Mouse (Mus musculus) midbrain, postnatal 0 days (tissue): ENCODE measurements around the gene Atf5. TPM values are rescaled to one million over a fixed set of nuclear protein-coding genes. Genes with fewer than 3 reads are reported as not detected.

Experiments
- ATAC-seq: fragments of 200-750 bp; cut with Nextera tagmentation; 2 replicates; pipeline ENCODE4 v1.8.0; 2017; ENCODE audit warnings: moderate number of reproducible peaks, mild to moderate bottlenecking, moderate TSS enrichment, moderate library complexity; ENCODE audit not compliant: low FRiP score
- DNase-seq: peaks from one replicate; pipeline ENCODE4 v3.0.0-alpha.2; 2015; ENCODE audit warnings: low spot score
- H3K27ac ChIP-seq: fragments of 300-500 bp; sonication (generic); 2 replicates; pipeline ENCODE4 v1.5.1; 2014; ENCODE audit warnings: low read depth, mild to moderate bottlenecking, low read length, mixed read lengths
- H3K27me3 ChIP-seq: fragments of 300-500 bp; sonication (generic); 2 replicates; pipeline ENCODE4 v1.6.1; 2014; ENCODE audit warnings: low read length, control low read depth, mixed read lengths; ENCODE audit not compliant: insufficient read depth
- H3K36me3 ChIP-seq: fragments of 300-500 bp; sonication (generic); 2 replicates; pipeline ENCODE4 v1.6.1; 2014; ENCODE audit warnings: low read length, control low read depth, mixed read lengths; ENCODE audit not compliant: insufficient read depth
- H3K4me1 ChIP-seq: fragments of 300-500 bp; sonication (generic); 2 replicates; pipeline ENCODE4 v1.6.1; 2014; ENCODE audit warnings: mild to moderate bottlenecking, control low read depth, antibody characterized with exemption, low read length, mixed read lengths; ENCODE audit not compliant: insufficient read depth
- H3K4me2 ChIP-seq: fragments of 300-500 bp; sonication (generic); 2 replicates; pipeline ENCODE4 v1.6.1; 2014; ENCODE audit warnings: low read depth, mild to moderate bottlenecking, low read length, mixed read lengths; ENCODE audit not compliant: poor library complexity, severe bottlenecking
- H3K4me3 ChIP-seq: fragments of 300-500 bp; sonication (generic); 2 replicates; pipeline ENCODE4 v1.5.1; 2014; ENCODE audit warnings: low read depth, mild to moderate bottlenecking, low read length, moderate library complexity
- H3K9ac ChIP-seq: fragments of 300-500 bp; sonication (generic); replicated peaks from 2 replicates; pipeline ENCODE4 v1.6.1; 2014; ENCODE audit warnings: mild to moderate bottlenecking, low read length, moderate library complexity, mixed read lengths; ENCODE audit not compliant: poor library complexity, severe bottlenecking
- H3K9me3 ChIP-seq: fragments of 300-500 bp; sonication (generic); 2 replicates; pipeline ENCODE4 v1.6.1; 2016; ENCODE audit warnings: low read length, control low read depth
- CTCF ChIP-seq: IDR thresholded peaks from 2 replicates; pipeline ENCODE4 v1.5.1; 2016; ENCODE audit warnings: antibody characterized with exemption, mild to moderate bottlenecking
- WGBS: fragments of 180-500 bp; shearing (Covaris S2); extraction: QIAGEN DNeasy Blood & Tissue Kit; methylation state at CpG from one replicate; pipeline ENCODE4 v1.1.7; 2014; 5-methylcytosine and 5-hydroxymethylcytosine counted together
- microRNA counts: library from miRNA; unstranded; fragments of <30 nt; microRNA quantifications from one replicate; lab custom pipeline; 2015
- microRNA-seq: library from miRNA; unstranded; fragments of <30 nt; microRNA quantifications from one replicate; pipeline ENCODE4, GENCODE M21; 2016; ENCODE audit warnings: borderline number of aligned reads
- polyA plus RNA-seq: library from polyadenylated mRNA; unstranded; fragments of >200 nt; fragmentation: Nextera tagmentation; extraction: Ambion mirVana; gene quantifications from 2 replicates; pipeline ENCODE4 v1.2.1, GENCODE M21; 2015
- total RNA-seq: library from RNA; depleted of rRNA; stranded (reverse); fragments of >200 nt; gene quantifications from 2 replicates; pipeline ENCODE4 v1.2.3, GENCODE M21; 2014; rRNA removed

Gene Atf5
- total and polyA plus RNA-seq, 2 experiments from 2014 or later: 3.7 to 4.8 TPM

GRCm38 (mm10) chr7:44776849-44777498, 39.5 kb downstream of the Atf5 start:
- Histone ChIP-seq H3K4me2 (no peak overlapping the region), H3K4me1 (no peaks in the 10 kb centered on the region), H3K9me3 (no peaks in the 10 kb centered on the region), H3K9ac (no peak overlapping the region), H3K27me3 (no peaks in the 10 kb centered on the region), H3K27ac (no peak overlapping the region), H3K36me3 (peaks cover 24% of the 10 kb centered on the region), H3K4me3 (no peak overlapping the region)
- whole genome bisulfite sequencing: 93% methylated on average over 9 of the region's 9 CpGs
- no peak for DNase-seq
- no peak for ATAC-seq
- TF ChIP-seq CTCF: no peak

- ATAC-seq (no peak), DNase-seq (no peak)
- Histone ChIP-seq H3K36me3 (peaks cover 45% of the 10 kb centered on the region), H3K9me3 (no peaks in the 10 kb centered on the region), H3K27me3 (no peaks in the 10 kb centered on the region), H3K27ac (no peak overlapping the region), H3K4me2 (no peak overlapping the region), H3K4me1 (no peaks in the 10 kb centered on the region), H3K4me3 (no peak overlapping the region), H3K9ac (no peak overlapping the region)
- 91% methylated on average over 8 of the region's 8 CpGs for WGBS
- TF ChIP-seq CTCF: no peak
These were observed 43.8 kb downstream of the Atf5 start for GRCm38 (mm10) chr7:44772591-44773204.

GRCm38 (mm10) chr7:44770046-44770578, 46.3 kb downstream of the Atf5 start:
- no peak for ATAC-seq
- Histone ChIP-seq H3K4me2 (no peak overlapping the region), H3K36me3 (peaks cover 41% of the 10 kb centered on the region), H3K4me3 (no peak overlapping the region), H3K27ac (no peak overlapping the region), H3K27me3 (no peaks in the 10 kb centered on the region), H3K9me3 (no peaks in the 10 kb centered on the region), H3K4me1 (no peaks in the 10 kb centered on the region), H3K9ac (no peak overlapping the region)
- 19% methylated on average over 6 of the region's 6 CpGs for WGBS
- TF ChIP-seq CTCF: peak; percentile 27; the same call in 1 of the 2 replicates
- peak; percentile 70 for DNase-seq

- Histone ChIP-seq H3K9me3 (no peaks in the 10 kb centered on the region), H3K27ac (no peak overlapping the region), H3K4me1 (no peaks in the 10 kb centered on the region), H3K4me3 (no peak overlapping the region), H3K9ac (no peak overlapping the region), H3K4me2 (no peak overlapping the region), H3K36me3 (peaks cover 49% of the 10 kb centered on the region), H3K27me3 (no peaks in the 10 kb centered on the region)
- WGBS: 91% methylated on average over 5 of the region's 5 CpGs
- no peak for TF ChIP-seq CTCF
- DNase-seq (no peak), ATAC-seq (no peak)
These were observed 48.3 kb downstream of the Atf5 start for GRCm38 (mm10) chr7:44768129-44768528.

MicroRNA genes within 50 kb of the gene (microRNA counts, 519-probe panel; counts per million panel counts)
- microRNA mmu-miR-707 (lab: Ali Mortazavi, UCI): 528 counts per million, percentile 58 among the panel's probes with 10 or more counts

Small RNAs within 50 kb of the gene (microRNA-seq; reads per million reads assigned to microRNA genes)
- gene Mir707: not detected

Other genes with a start within 250 kb of the Atf5 start
- not detected in 2 replicates for gene Napsa, start 244.3 kb downstream of the Atf5 start, total RNA-seq
- 0.79 and 0.82 TPM in 2 replicates for gene Napsa, start 244.3 kb downstream of the Atf5 start, polyA plus RNA-seq
- gene Kcnc3, start 226.0 kb downstream of the Atf5 start, total RNA-seq: 17.2 and 25.4 TPM in 2 replicates
- 6.2 and 6.6 TPM in 2 replicates for gene Kcnc3, start 226.0 kb downstream of the Atf5 start, polyA plus RNA-seq
- gene Myh14, start 145.8 kb downstream of the Atf5 start, total RNA-seq: 8.8 and 11.0 TPM in 2 replicates
- gene Myh14, start 145.8 kb downstream of the Atf5 start, polyA plus RNA-seq: 6.9 and 7.9 TPM in 2 replicates
- not detected in 2 replicates for gene Izumo2, start 107.9 kb downstream of the Atf5 start, total RNA-seq
- gene Izumo2, start 107.9 kb downstream of the Atf5 start, polyA plus RNA-seq: not detected in 2 replicates
- gene Vrk3, start 68.2 kb downstream of the Atf5 start, total RNA-seq: 22.8 and 23.3 TPM in 2 replicates
- gene Vrk3, start 68.2 kb downstream of the Atf5 start, polyA plus RNA-seq: 23.5 and 26.4 TPM in 2 replicates
- 1.1 TPM in 2 replicates for gene Zfp473, start 65.6 kb downstream of the Atf5 start, total RNA-seq
- 0.48 and 0.51 TPM in 2 replicates for gene Zfp473, start 65.6 kb downstream of the Atf5 start, polyA plus RNA-seq
- gene Nup62, start 570 bp downstream of the Atf5 start, total RNA-seq: 51.4 and 65.9 TPM in 2 replicates
- gene Nup62, start 570 bp downstream of the Atf5 start, polyA plus RNA-seq: 45.8 and 46.9 TPM in 2 replicates
- not detected in 2 replicates for gene Il4i1, start 271 bp downstream of the Atf5 start, total RNA-seq
- 0.62 and 1.1 TPM in 2 replicates for gene Il4i1, start 271 bp downstream of the Atf5 start, polyA plus RNA-seq
- gene Akt1s1, start 32.3 kb upstream of the Atf5 start, total RNA-seq: 104 and 120 TPM in 2 replicates
- 89.1 and 91.0 TPM in 2 replicates for gene Akt1s1, start 32.3 kb upstream of the Atf5 start, polyA plus RNA-seq
- gene Tbc1d17, start 32.4 kb upstream of the Atf5 start, total RNA-seq: 79.7 and 129 TPM in 2 replicates
- gene Tbc1d17, start 32.4 kb upstream of the Atf5 start, polyA plus RNA-seq: 115 and 126 TPM in 2 replicates
- 29.5 and 32.4 TPM in 2 replicates for gene Pnkp, start 40.5 kb upstream of the Atf5 start, total RNA-seq
- gene Pnkp, start 40.5 kb upstream of the Atf5 start, polyA plus RNA-seq: 31.2 and 31.5 TPM in 2 replicates
- 484 and 500 TPM in 2 replicates for gene Ptov1, start 53.1 kb upstream of the Atf5 start, total RNA-seq
- 430 and 439 TPM in 2 replicates for gene Ptov1, start 53.1 kb upstream of the Atf5 start, polyA plus RNA-seq
- 153 and 182 TPM in 2 replicates for gene Med25, start 76.1 kb upstream of the Atf5 start, total RNA-seq
- 150 and 154 TPM in 2 replicates for gene Med25, start 76.1 kb upstream of the Atf5 start, polyA plus RNA-seq
- 18.5 and 22.4 TPM in 2 replicates for gene Fuz, start 79.4 kb upstream of the Atf5 start, total RNA-seq
- gene Fuz, start 79.4 kb upstream of the Atf5 start, polyA plus RNA-seq: 14.8 and 15.4 TPM in 2 replicates
- gene Ap2a1, start 112.8 kb upstream of the Atf5 start, total RNA-seq: 208 and 238 TPM in 2 replicates
- gene Ap2a1, start 112.8 kb upstream of the Atf5 start, polyA plus RNA-seq: 128 and 129 TPM in 2 replicates
- gene Tsks, start 126.5 kb upstream of the Atf5 start, total RNA-seq: not detected in 2 replicates
- 0.12 and 0.17 TPM in 2 replicates for gene Tsks, start 126.5 kb upstream of the Atf5 start, polyA plus RNA-seq
- gene Cpt1c, start 158.2 kb upstream of the Atf5 start, total RNA-seq: 88.1 and 90.1 TPM in 2 replicates
- gene Cpt1c, start 158.2 kb upstream of the Atf5 start, polyA plus RNA-seq: 54.0 and 56.9 TPM in 2 replicates
- 218 and 285 TPM in 2 replicates for gene Prmt1, start 169.9 kb upstream of the Atf5 start, total RNA-seq
- gene Prmt1, start 169.9 kb upstream of the Atf5 start, polyA plus RNA-seq: 580 and 583 TPM in 2 replicates
- gene Irf3, start 181.0 kb upstream of the Atf5 start, total RNA-seq: 37.2 and 40.6 TPM in 2 replicates
- 25.6 and 25.9 TPM in 2 replicates for gene Irf3, start 181.0 kb upstream of the Atf5 start, polyA plus RNA-seq
- 7.8 and 11.4 TPM in 2 replicates for gene Bcl2l12, start 182.1 kb upstream of the Atf5 start, total RNA-seq
- gene Bcl2l12, start 182.1 kb upstream of the Atf5 start, polyA plus RNA-seq: 5.9 and 8.4 TPM in 2 replicates
- 86.5 and 90.9 TPM in 2 replicates for gene Scaf1, start 199.7 kb upstream of the Atf5 start, total RNA-seq
- gene Scaf1, start 199.7 kb upstream of the Atf5 start, polyA plus RNA-seq: 49.0 and 53.3 TPM in 2 replicates
- gene Rras, start 201.3 kb upstream of the Atf5 start, total RNA-seq: 7.3 and 7.9 TPM in 2 replicates
- 11.9 and 14.0 TPM in 2 replicates for gene Rras, start 201.3 kb upstream of the Atf5 start, polyA plus RNA-seq
- gene Prr12, start 236.2 kb upstream of the Atf5 start, total RNA-seq: 17.4 and 17.9 TPM in 2 replicates
- gene Prr12, start 236.2 kb upstream of the Atf5 start, polyA plus RNA-seq: 8.8 and 9.2 TPM in 2 replicates
- gene Nosip, start 245.8 kb upstream of the Atf5 start, total RNA-seq: 68.3 and 79.4 TPM in 2 replicates
- 70.0 and 72.3 TPM in 2 replicates for gene Nosip, start 245.8 kb upstream of the Atf5 start, polyA plus RNA-seq
- 7.7 and 10.3 TPM in 2 replicates for gene Prrg2, start 246.0 kb upstream of the Atf5 start, total RNA-seq
- 13.7 and 15.7 TPM in 2 replicates for gene Prrg2, start 246.0 kb upstream of the Atf5 start, polyA plus RNA-seq